ENCODE assay signal across 15 mouse cellular contexts in genomic region chr2:144213803-144214202, GRCm38 (mm10). TPM values are rescaled to one million over a fixed set of nuclear protein-coding genes. Genes with fewer than 3 reads are reported as not detected.
A peak's percentile ranks its signal among the peaks of the same experiment; 100 is the strongest.
DNase-seq lines count a peak whose midpoint lies in the region; ATAC-seq and TF ChIP-seq lines count a peak whose summit lies in the region.
"Had no signal": no experiment of that assay in that cellular context is flagged by ENCODE, and none has a peak within 500 bp of the region (broad histone marks: within the 10 kb centered on the region; RNA-seq: fewer than 3 reads in every experiment).

No protein-coding gene starts in this region.

- DNase-seq in lung, postnatal 25 days (ENCODE audit: low spot score), result peak; percentile 41
- DNase-seq in lung, adult 2 months, result no peak
- DNase-seq in lung, postnatal 36 days, result peak; percentile 49
- no peak for DNase-seq in gastrocnemius, adult 18-20 months (ENCODE audit: low spot score)
- DNase-seq in stomach, postnatal 0 days (ENCODE audit: low spot score), result no peak
- DNase-seq in ovary, adult 18-20 months (ENCODE audit: low spot score), result no peak
- DNase-seq: cerebellum, adult 8-10 months; heart, adult 2 months; heart, postnatal 36 days; midbrain, embryonic 14.5 days; thymus, postnatal 4 days had no signal

- no peak overlapping the region for H3K4me2 ChIP-seq in stomach, postnatal 0 days (replicated peaks; ENCODE audit: low read depth)
- H3K4me2 ChIP-seq: stomach, embryonic 15.5 days had no signal

- H3K9me3 ChIP-seq in stomach, postnatal 0 days (ENCODE audit: control insufficient read depth, low read length), result no peaks in the 10 kb centered on the region
- H3K9me3 ChIP-seq: G1E; stomach, embryonic 15.5 days had no signal

- no peak overlapping the region for H3K27ac ChIP-seq in stomach, postnatal 0 days (replicated peaks)
- H3K27ac ChIP-seq: heart, adult 2 months; liver, embryonic 14.5 days; stomach, embryonic 15.5 days had no signal

- no peak for TF ChIP-seq EP300 in stomach, postnatal 0 days (optimal IDR thresholded peaks at IDR 0.05)

- H3K9ac ChIP-seq in stomach, postnatal 0 days (ENCODE audit: low read length), result no peak overlapping the region
- H3K9ac ChIP-seq: liver, embryonic 14.5 days; stomach, embryonic 15.5 days had no signal

- TF ChIP-seq POLR2A in lung, adult 2 months (IDR thresholded peaks at IDR 0.05; ENCODE audit: borderline replicate concordance, extremely low read depth, low read depth, low read length), result no peak

- TF ChIP-seq CTCF in lung, adult 2 months (IDR thresholded peaks at IDR 0.05; ENCODE audit: insufficient read depth, low read length), result no peak
- no peak for TF ChIP-seq CTCF in stomach, postnatal 0 days (IDR thresholded peaks at IDR 0.05; ENCODE audit: low read depth)

- H3K4me1 ChIP-seq in lung, adult 2 months (ENCODE audit: control insufficient read depth, insufficient read depth, low read length), result 0 out of 2 replicates have a peak, but pooled peaks cover 2% of the 10 kb centered on the region
- H3K4me1 ChIP-seq in stomach, postnatal 0 days (replicated peaks; ENCODE audit: control insufficient read depth, insufficient read depth), result no peaks in the 10 kb centered on the region

- no peaks in the 10 kb centered on the region for H3K36me3 ChIP-seq in stomach, postnatal 0 days (ENCODE audit: control insufficient read depth, insufficient read depth, low read length)
- H3K36me3 ChIP-seq: G1E; stomach, embryonic 15.5 days had no signal

- no peak overlapping the region for H3K4me3 ChIP-seq in lung, adult 2 months (replicated peaks; ENCODE audit: extremely low read depth, low read depth, low read length)
- H3K4me3 ChIP-seq in stomach, postnatal 0 days (ENCODE audit: low read depth, low read length), result no peak overlapping the region
- H3K4me3 ChIP-seq: heart, adult 2 months; stomach, embryonic 15.5 days had no signal

- no peaks in the 10 kb centered on the region for H3K27me3 ChIP-seq in stomach, postnatal 0 days (ENCODE audit: control insufficient read depth, insufficient read depth, low read length)
- H3K27me3 ChIP-seq: stomach, embryonic 15.5 days had no signal

- WGBS in lung, adult 2 months, result 83% methylated on average over 6 of the region's 6 CpGs
- 79% methylated on average over 6 of the region's 6 CpGs for WGBS in stomach, postnatal 0 days

- peak; percentile 79 for ATAC-seq in activated CD4-positive, CD25-positive, alpha-beta regulatory T cell, adult 4 months
- no peak for ATAC-seq in stomach, postnatal 0 days (ENCODE audit: low FRiP score, low TSS enrichment)

RNA-seq across cellular contexts. Expression of gene Mgme1, which starts 56.7 kb away (rescaled TPM):
- polyA plus RNA-seq in lung, adult 2 months (2012; rRNA removed), result 2.6 and 3.9 TPM in 2 replicates
- polyA plus RNA-seq in activated CD4-positive, CD25-positive, alpha-beta regulatory T cell, adult 4 months (2017; shearing (Covaris generic)), result 10 to 100 TPM in 1 of 2 experiments, 1 to 10 TPM in 1; 6.4 to 11.9 TPM
- 10 to 100 TPM; 10.9 to 11.0 TPM for total RNA-seq in gastrocnemius, adult 18-20 months (2021)
- 6.8 and 8.4 TPM in 2 replicates for polyA plus RNA-seq in stomach, postnatal 0 days (2015; fragmentation: Nextera tagmentation; extraction: Ambion mirVana)

RNA-seq across cellular contexts. Expression of gene Snx5, which starts 56.9 kb away (rescaled TPM):
- polyA plus RNA-seq in lung, adult 2 months (2012; rRNA removed), result 29.7 and 34.7 TPM in 2 replicates
- polyA plus RNA-seq in activated CD4-positive, CD25-positive, alpha-beta regulatory T cell, adult 4 months (2017; shearing (Covaris generic)), result 100 to 1,000 TPM in 1 of 2 experiments, 10 to 100 TPM in 1; 85.8 to 119 TPM
- total RNA-seq in gastrocnemius, adult 18-20 months (2021), result 10 to 100 TPM; 55.8 to 58.1 TPM
- polyA plus RNA-seq in stomach, postnatal 0 days (2015; fragmentation: Nextera tagmentation; extraction: Ambion mirVana), result 63.5 and 64.0 TPM in 2 replicates

Comparison
In these comparisons a context has a peak if more than half of its experiments do, and no peak if none do; other contexts are left out.
1. DNase-seq: peak in lung, postnatal 25 days (single experiment) and lung, postnatal 36 days (single experiment); none in lung, adult 2 months (single experiment), gastrocnemius, adult 18-20 months (single experiment), stomach, postnatal 0 days (single experiment) and ovary, adult 18-20 months (single experiment).